Mouse (Mus musculus) myocyte (in vitro differentiated cells): ENCODE measurements around the gene Tmem19. TPM values are rescaled to one million over a fixed set of nuclear protein-coding genes. Genes with fewer than 3 reads are reported as not detected.

Experiments used
- H3K27me3 ChIP-seq: one replicate; pipeline ENCODE4 v1.6.1; 2011; ENCODE audit not compliant: control insufficient read depth, insufficient read depth, insufficient read length
- H3K36me3 ChIP-seq: one replicate; pipeline ENCODE4 v1.6.1; 2011; ENCODE audit not compliant: control insufficient read depth, insufficient read depth
- H3K4me2 ChIP-seq: one replicate; pipeline ENCODE4 v1.6.1; 2011; ENCODE audit warnings: low read depth, control low read depth
- H3K4me3 ChIP-seq: one replicate; pipeline ENCODE4 v1.5.1; 2011; ENCODE audit warnings: mild to moderate bottlenecking, control low read depth, moderate library complexity
- H3K79me2 ChIP-seq: one replicate; pipeline ENCODE4 v1.6.1; 2011; ENCODE audit not compliant: control insufficient read depth, insufficient read depth
- H3ac ChIP-seq: one replicate; pipeline ENCODE4 v1.6.1; 2011; ENCODE audit not compliant: control insufficient read depth, insufficient read length
- CEBPB ChIP-seq: IDR thresholded peaks from 2 replicates; pipeline ENCODE4 v1.6.1; 2011; ENCODE audit warnings: mild to moderate bottlenecking, moderate library complexity; ENCODE audit not compliant: poor library complexity, insufficient read depth, severe bottlenecking
- E2F4 ChIP-seq: IDR thresholded peaks from one replicate; pipeline ENCODE4 v1.6.1; 2011; ENCODE audit warnings: mild to moderate bottlenecking, control low read depth, moderate library complexity; ENCODE audit not compliant: insufficient read depth
- MAX ChIP-seq: IDR thresholded peaks from one replicate; pipeline ENCODE4 v1.6.1; 2011; ENCODE audit warnings: low read depth, mild to moderate bottlenecking, control low read depth
- MYOD1 ChIP-seq, 3 experiments: IDR thresholded peaks; one replicate each; pipeline ENCODE4 v1.6.1; 2011; ENCODE audit warnings: control low read depth in 2 of 3, low read depth in 2 of 3, mild to moderate bottlenecking in 2 of 3, moderate library complexity in 1 of 3; ENCODE audit not compliant: insufficient read length in 2 of 3, control insufficient read depth in 1 of 3
- MYOG ChIP-seq, 3 experiments: IDR thresholded peaks; one replicate each; pipeline ENCODE4 v1.6.1; 2011; ENCODE audit warnings: control low read depth in 2 of 3, low read depth in 2 of 3, mild to moderate bottlenecking in 2 of 3; ENCODE audit not compliant: insufficient read length in 2 of 3, control insufficient read depth in 1 of 3, insufficient read depth in 1 of 3
- POLR2A ChIP-seq: IDR thresholded peaks from one replicate; pipeline ENCODE4 v1.6.1; 2011; ENCODE audit warnings: low read depth, mild to moderate bottlenecking, control low read depth, moderate library complexity; ENCODE audit not compliant: insufficient read length
- POLR2AphosphoS2 ChIP-seq: IDR thresholded peaks from one replicate; pipeline ENCODE4 v1.6.1; 2011; ENCODE audit warnings: low read depth, control low read depth; ENCODE audit not compliant: insufficient read length
- REST ChIP-seq: IDR thresholded peaks from one replicate; pipeline ENCODE4 v1.6.1; 2011; ENCODE audit warnings: mild to moderate bottlenecking, control low read depth, moderate library complexity; ENCODE audit not compliant: insufficient read depth, insufficient read length
- SRF ChIP-seq: IDR thresholded peaks from one replicate; pipeline ENCODE4 v1.6.1; 2011; ENCODE audit warnings: low read depth; ENCODE audit not compliant: control insufficient read depth, insufficient read length
- TCF12 ChIP-seq: IDR thresholded peaks from one replicate; pipeline ENCODE4 v1.6.1; 2011; ENCODE audit warnings: mild to moderate bottlenecking, control low read depth; ENCODE audit not compliant: poor library complexity, insufficient read depth, severe bottlenecking
- TCF3 ChIP-seq: IDR thresholded peaks from one replicate; pipeline ENCODE4 v1.6.1; 2011; ENCODE audit warnings: low read depth, control low read depth; ENCODE audit not compliant: insufficient read length
- USF1 ChIP-seq: IDR thresholded peaks from one replicate; pipeline ENCODE4 v1.6.1; 2011; ENCODE audit warnings: low read depth, mild to moderate bottlenecking, control low read depth, moderate library complexity
- polyA plus RNA-seq: library from polyadenylated mRNA; unstranded; fragments of >200 nt; fragmentation: generic; extraction: Trizol; gene quantifications from one replicate; pipeline ENCODE4 v1.2.1, GENCODE M21; 2012; ENCODE audit warnings: missing spikeins

Tmem19 gene
- polyA plus RNA-seq, 1 experiment = 18.0 TPM

DNA sequence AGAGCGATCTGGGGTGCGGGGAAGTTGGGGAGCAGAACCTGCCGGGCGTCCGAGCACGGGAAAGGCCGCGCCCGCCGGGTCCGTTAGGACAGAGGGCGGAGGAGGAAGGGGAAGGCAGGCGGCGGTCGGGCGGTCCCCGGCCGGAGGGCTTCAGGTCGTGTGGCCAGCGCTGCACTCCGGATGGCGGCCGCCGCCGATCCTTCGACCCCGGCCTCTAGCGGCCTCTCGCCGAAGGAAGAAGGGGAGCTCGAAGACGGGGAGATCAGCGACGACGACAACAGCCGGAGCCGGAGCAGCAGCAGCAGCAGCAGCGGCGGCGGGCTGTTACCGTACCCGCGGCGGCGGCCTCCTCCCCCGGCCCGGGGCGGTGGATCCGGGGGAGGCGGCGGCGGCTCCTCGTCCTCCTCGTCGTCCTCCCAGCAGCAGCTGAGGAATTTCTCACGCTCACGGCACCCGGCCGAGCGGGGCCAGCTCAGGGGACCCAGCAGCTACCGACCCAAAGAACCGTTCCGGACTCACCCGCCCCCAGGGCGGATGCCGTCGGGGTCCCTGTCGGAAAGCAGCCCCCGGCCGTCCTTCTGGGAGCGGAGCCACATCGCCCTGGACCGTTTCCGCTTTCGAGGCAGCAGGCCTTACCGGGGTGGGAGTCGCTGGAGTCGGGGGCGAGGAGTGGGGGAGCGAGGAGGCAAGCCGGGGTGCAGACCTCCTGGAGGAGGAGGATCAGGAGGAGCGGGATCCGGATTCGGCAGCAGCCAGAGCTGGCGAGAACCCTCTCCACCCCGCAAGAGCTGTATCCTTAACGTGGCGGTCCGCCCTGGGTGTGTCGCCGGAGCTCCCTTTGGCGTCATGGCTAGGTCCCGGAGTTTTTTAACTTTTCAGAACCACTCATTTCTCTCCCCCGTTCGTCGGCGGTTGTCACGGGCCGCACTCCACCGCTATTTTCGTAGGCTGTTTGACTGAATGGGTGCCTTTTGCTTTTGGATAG, 23.0 kb upstream of the Tmem19 start:
- Histone ChIP-seq H3K4me2 (peak overlapping the region; percentile 78), H3K36me3 (peaks cover 28% of the 10 kb centered on the region), H3K4me3 (peak overlapping the region; percentile 95), H3K79me2 (peaks cover 91% of the 10 kb centered on the region), H3K27me3 (no peaks in the 10 kb centered on the region), H3ac (peak overlapping the region; percentile 95)
- peak; percentile 41 for TF ChIP-seq POLR2AphosphoS2
- TF ChIP-seq TCF12 = no peak
- TF ChIP-seq CEBPB = no peak
- TF ChIP-seq REST = no peak
- no peak for TF ChIP-seq MYOD1 (IDR thresholded peaks at IDR 0.05; ENCODE audit: control insufficient read depth in 1 of 3, insufficient read length in 2 of 3, low read depth in 2 of 3)
- no peak for TF ChIP-seq USF1
- no peak for TF ChIP-seq SRF
- TF ChIP-seq MAX = no peak
- no peak for TF ChIP-seq E2F4
- TF ChIP-seq POLR2A = peak; percentile 47

DNA sequence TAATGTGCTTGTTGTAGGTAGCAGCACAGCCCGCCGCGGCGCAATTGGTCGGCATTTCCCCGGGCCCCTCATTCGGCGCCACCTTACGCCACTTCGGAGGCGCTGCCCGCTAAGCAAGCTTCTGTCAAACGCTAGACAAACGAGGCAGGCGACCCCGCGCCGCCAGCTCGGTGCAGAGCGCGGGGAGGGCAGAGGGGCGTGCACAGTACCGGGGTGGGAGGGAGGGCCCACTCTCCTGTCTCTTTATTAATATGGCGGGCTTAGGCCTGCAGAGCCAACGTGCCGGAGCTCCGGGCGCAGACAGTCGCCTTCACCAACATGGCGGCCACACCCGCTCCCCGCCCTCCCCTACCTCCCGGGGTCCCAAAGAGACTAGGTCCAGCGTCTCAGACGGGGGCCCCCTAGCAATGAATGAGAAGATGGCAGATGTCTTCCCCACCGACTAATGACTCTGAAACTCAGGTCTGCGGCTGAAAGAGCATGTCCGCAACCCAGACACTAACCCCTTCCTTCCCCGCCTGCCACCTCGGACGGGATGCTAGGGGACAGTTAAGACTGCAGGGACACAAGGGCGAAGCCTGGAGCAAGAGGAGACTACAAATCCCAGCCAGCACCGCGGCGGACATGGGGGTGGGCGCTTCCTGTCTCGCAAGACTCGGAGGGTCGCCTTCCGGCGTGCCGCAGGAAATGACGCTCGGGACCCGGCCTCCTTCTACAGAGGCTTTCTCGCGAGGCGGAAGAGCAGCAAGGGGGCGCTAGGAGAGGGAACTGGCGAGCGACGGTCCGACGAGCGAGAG, 22.1 kb upstream of the Tmem19 start, which contains the start of the genes Thap2 and Zfc3h1:
TSS of gene Thap2 (minus strand) at position 223 of the 797 bp plus-strand sequence.
TSS of gene Zfc3h1 (plus strand) at position 739 of the 797 bp plus-strand sequence.
- Histone ChIP-seq H3K27me3 (no peaks in the 10 kb centered on the region), H3K79me2 (peaks cover 86% of the 10 kb centered on the region), H3K36me3 (peaks cover 21% of the 10 kb centered on the region), H3K4me3 (peak within 1 kb of the TSS; percentile 95), H3K4me2 (peak within 1 kb of the TSS; percentile 89), H3ac (peak within 1 kb of the TSS; percentile 95)
- TF ChIP-seq REST (peak; percentile 15), POLR2AphosphoS2 (peak; percentile 58), POLR2A (peak; percentile 81), TCF3 (no peak)

DNA sequence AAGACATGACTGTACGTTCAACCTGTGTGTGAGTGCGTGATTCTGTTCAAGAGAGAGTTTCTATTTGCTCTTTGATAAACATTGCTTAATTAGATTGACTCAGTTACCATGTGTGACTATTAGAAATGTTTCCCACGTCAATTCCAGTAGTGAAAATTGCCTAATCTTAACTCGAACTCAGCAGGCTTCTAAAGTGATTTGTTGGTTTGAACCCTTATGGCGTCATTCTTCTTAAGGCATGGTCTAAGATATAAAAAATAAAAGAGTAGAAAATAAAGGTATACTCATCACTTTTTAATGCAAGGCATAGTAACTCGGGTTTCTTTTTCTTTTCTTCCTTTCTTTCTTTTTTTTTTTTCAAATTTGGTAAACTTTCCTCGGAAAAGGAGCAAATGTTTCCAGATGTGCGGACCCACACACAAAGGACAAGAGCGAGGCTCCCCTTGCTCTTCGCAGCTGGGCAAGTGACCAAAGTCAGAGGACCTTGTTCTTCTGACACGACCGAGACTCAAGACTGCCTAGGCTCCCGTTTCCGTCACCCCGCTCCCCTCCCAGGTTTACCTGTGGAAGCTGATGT, 21.4 kb upstream of the Tmem19 start:
- Histone ChIP-seq H3K4me3 (peak overlapping the region; percentile 95), H3K4me2 (peak overlapping the region; percentile 89), H3ac (peak overlapping the region; percentile 95), H3K36me3 (peaks cover 14% of the 10 kb centered on the region), H3K79me2 (peaks cover 80% of the 10 kb centered on the region), H3K27me3 (no peaks in the 10 kb centered on the region)
- TF ChIP-seq E2F4 (no peak), SRF (no peak), MAX (no peak), MYOD1 (IDR thresholded peaks at IDR 0.05; ENCODE audit: control insufficient read depth in 1 of 3, insufficient read length in 2 of 3, low read depth in 2 of 3) (no peak), TCF3 (no peak), POLR2A (no peak), CEBPB (no peak), POLR2AphosphoS2 (no peak), USF1 (no peak)

DNA sequence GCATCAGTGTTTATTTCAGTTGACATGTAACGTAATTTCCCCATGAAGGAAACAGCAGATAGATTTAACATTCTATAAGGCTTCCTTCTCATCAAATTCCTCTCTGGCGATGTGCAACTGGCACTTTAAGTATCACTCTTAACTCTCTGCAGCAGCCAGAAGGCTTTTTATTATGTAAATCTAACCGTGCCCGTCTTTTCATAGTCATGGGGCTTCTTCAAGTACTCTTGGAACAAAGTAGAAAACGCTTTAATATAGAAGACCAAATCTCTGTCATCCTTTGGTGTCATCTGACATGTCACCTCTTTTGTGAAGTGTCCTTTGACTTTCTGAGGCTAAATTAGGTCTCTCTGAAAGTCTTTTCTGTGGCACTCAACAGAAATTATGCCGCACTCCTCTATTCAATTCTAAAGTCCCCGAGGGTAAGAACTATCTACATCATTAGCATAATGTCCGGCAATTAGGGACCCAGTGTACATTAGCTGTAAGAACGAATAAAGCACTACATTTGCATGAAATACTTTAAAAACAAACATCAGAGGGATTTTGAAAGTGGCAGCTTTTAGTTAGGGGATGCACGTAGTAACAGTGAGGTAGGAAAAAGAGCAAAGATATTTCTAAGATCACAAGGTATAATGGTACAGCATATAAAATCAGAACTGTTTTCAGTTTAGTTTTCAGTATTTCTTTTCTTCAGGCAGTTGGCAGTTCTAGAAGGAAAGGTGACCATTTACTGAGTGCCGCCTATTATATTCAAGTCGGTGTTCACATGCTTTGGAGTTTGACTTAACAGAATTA, 20.7 kb upstream of the Tmem19 start:
- TF ChIP-seq POLR2AphosphoS2 (no peak), TCF3 (no peak), TCF12 (no peak), MYOG (IDR thresholded peaks at IDR 0.05; ENCODE audit: control insufficient read depth in 1 of 3, insufficient read depth in 1 of 3, insufficient read length in 2 of 3, low read depth in 2 of 3) (no peak), USF1 (no peak), MAX (no peak), CEBPB (no peak), E2F4 (no peak), MYOD1 (IDR thresholded peaks at IDR 0.05; ENCODE audit: control insufficient read depth in 1 of 3, insufficient read length in 2 of 3, low read depth in 2 of 3) (no peak), SRF (no peak), REST (no peak), POLR2A (no peak)
- no peaks in the 10 kb centered on the region for H3K27me3 ChIP-seq
- H3K36me3 ChIP-seq = peaks cover 8% of the 10 kb centered on the region
- H3ac ChIP-seq = peak overlapping the region; percentile 95
- peak overlapping the region; percentile 95 for H3K4me3 ChIP-seq
- H3K79me2 ChIP-seq = peaks cover 78% of the 10 kb centered on the region
- H3K4me2 ChIP-seq = peak overlapping the region; percentile 89
